Mouse (Mus musculus) kidney, postnatal 36 days (tissue): ENCODE data around the gene Gtf2ird1.
"Not testable (repeated sequence)": the region's sequence is repeated elsewhere in the genome, so short reads cannot be mapped to it uniquely, and the experiment has no call there.

Experiments used
- DNase-seq, 2 experiments: peaks; one replicate each; pipeline ENCODE4 v3.0.0; 2021 to 2022; ENCODE audit warnings: mixed read lengths in 2 of 2

The Gtf2ird1 gene

GRCm38 (mm10) chr5:134456503-134456962, at the start of gene Gtf2ird1:
Gtf2ird1 (minus strand) TSS chr5:134456716.
- peak; percentile 86 to 88 for DNase-seq

GRCm38 (mm10) chr5:134505810-134506292, 49.3 kb upstream of the Gtf2ird1 start:
- no peak for DNase-seq

GRCm38 (mm10) chr5:134502591-134502990, 46.1 kb upstream of the Gtf2ird1 start:
- no peak for DNase-seq

- DNase-seq = peak in 1 of 2 experiments; percentile 49
These were observed 44.9 kb upstream of the Gtf2ird1 start for GRCm38 (mm10) chr5:134501453-134501852.

- no peak for DNase-seq
These were observed 44.2 kb upstream of the Gtf2ird1 start for GRCm38 (mm10) chr5:134500681-134501080.

DNA sequence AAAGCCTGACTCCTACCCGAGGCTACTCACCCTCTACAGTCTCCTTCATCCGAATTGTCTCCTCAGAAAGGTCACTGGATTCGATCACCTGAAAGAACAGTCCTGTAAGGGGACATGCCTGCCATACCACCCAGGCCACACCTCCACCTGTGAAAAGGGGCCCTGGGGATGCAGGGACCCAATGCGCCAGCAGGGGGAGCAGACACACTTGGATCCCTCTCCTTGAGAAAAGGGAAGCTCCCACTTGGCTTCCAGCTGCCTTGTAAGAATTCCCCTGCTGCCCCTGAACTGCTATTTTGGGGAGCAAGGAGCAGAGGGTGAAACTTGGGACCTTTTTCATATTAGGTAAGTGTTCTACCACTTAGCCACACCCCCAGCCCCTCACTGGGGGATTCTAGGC, 43.5 kb upstream of the Gtf2ird1 start:
- peak; percentile 60 to 82 for DNase-seq

DNA sequence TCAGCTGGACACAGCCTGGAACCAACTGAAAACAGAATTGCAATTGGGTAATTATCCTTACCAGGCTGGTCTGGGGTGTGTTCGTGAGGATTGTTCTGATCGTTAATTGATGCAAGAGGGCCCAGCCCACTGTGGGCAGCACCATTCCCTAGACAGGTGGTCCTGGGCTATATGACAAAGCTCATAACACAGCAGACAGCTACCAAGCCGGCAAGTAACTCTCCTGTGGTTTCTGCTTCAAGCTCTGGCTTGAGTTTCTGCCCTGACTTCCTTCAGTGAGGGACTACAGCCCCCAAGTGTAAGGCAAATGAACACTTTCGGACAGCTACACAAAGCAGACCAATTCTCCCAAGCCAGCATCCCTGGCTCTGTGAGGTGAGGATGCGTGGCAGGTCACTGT, 40.5 kb upstream of the Gtf2ird1 start:
- DNase-seq = no peak

DNA sequence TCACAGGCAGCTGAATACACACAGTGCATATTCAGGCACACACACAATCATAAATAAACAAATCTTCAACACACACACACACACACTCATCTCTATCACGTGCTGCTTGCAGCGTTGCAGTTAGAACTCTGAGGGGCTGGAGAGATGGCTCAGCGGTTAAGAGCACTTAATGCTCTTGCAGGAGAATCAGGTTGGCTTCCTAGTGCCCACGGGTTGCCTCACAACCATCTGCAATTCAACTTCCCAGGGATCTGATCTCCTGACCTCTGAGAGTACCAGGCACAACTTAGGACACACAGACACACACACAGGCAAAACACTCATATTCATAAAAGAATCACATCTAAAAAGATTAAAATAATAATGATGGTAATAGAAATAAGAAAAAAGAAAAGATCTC, 39.3 kb upstream of the Gtf2ird1 start:
- no peak for DNase-seq

DNA sequence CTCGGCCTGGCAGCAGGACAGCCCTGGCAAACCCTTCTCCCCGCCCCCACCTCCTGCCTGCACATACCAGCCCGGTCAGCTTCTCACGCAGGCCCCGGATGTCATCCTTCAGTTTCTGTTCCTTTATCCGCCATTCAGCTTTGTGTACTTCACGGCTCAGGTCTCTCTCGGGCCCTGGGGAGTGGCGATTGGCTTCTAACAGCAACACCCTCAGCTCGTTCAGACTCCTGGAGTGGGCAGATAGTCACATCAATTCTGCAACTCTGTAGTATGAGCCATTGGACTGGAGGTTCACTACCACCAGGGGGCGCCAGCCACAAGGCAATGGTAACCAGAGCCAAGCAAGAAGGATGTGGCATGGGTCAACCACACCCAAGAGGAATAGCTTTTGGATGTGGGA, 37.6 kb upstream of the Gtf2ird1 start:
- DNase-seq = peak; percentile 89 to 97

- DNase-seq = no peak
These were observed 36.4 kb upstream of the Gtf2ird1 start for GRCm38 (mm10) chr5:134492956-134493355.

DNA sequence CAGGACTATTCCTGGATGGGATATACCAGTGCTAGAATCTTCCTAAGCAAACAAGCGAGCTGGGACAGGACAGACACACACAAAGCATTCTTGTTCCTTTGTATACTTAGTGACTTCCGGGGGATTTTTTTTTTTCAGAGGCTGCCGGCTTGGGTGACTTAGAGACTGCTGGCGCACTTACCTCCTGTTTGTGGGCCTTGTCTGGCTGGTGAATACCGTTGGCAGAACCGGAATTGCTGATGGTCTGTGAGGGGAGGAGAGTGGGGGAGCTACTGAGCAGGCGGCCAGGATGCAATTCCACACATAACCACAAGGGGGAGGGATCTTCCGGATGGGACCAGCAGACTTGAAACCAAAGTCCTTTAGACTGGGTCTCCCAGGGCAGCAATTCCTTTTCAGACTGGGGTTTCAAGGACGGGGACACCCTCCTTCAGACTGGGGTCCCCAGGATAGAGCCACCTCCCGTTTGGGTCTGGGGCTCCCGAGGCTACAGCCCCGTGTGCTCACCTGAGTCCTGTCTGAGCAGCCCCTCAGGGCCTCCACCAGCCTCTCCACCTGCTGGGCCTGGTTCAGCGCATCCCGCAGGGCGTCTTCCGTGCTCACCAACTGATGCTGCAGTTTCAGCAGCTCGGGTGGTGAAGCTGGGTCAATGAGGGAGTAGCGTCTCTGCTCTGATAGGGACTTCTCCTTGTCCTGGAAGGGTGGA, 35.3 kb upstream of the Gtf2ird1 start:
- DNase-seq = peak; percentile 86 to 90

DNA sequence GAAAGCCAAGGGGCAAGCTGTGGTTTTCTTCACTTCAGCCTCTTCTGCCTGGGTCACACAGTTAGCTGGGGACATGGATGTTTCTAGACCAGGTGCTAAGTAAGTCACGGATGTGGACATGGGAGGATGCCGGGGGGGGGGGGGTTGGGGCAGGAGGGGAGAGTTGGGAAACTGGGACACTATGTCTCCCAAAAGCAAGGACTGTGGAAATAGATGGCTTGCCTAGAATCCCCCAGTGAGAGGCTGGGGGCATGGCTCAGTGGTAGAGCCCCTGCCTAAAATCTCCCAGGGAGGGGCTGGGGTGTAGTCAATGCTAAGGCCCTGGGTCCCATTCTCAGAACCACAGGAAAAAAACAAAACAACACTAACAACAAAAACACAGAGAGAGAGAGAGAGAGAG, 34.7 kb upstream of the Gtf2ird1 start:
- DNase-seq = no peak

DNA sequence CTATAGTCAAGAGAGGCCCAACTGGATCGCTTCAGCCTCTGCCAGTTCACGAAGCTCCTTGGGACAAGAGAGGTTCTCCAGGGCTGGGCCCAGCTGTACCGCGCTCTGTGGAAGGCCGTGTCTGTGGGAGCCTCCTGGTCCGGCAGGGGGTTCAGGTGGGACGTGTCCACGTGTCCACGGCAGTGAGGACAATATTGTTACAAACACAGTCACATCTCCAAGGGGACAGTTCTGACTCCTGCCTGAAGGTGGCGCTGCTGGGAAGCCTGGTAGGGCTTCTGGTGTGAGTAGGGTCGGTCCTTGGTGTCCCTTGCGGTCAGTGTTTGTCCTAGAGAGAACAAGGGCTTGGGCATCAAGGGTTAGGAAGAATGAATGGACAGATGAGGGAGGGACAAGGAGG, 33.9 kb upstream of the Gtf2ird1 start:
- peak in 1 of 2 experiments; percentile 63 for DNase-seq

DNA sequence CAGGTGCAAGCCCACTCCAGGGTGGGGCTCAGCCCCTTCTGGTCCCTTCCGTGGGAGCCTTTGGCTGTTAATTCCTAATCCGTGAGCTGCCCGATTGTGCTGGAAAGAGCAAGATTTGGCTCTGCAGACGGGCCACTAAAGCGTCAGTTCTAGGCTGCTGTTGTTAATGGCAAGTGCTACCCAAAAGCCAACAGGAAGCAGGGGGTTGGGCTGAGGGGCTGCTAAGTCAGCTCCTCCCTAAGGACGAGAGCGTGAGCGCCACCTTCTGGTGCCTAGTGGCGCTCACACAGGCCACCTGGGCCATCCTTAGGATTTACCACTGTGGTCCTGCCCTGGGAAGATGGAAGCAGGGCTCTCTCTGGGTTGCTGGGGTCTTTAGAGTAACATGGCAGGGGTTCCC, 33.1 kb upstream of the Gtf2ird1 start:
- DNase-seq = peak in 1 of 2 experiments; percentile 66

- no peak for DNase-seq
These were observed 32.1 kb upstream of the Gtf2ird1 start for GRCm38 (mm10) chr5:134488596-134488995.

DNA sequence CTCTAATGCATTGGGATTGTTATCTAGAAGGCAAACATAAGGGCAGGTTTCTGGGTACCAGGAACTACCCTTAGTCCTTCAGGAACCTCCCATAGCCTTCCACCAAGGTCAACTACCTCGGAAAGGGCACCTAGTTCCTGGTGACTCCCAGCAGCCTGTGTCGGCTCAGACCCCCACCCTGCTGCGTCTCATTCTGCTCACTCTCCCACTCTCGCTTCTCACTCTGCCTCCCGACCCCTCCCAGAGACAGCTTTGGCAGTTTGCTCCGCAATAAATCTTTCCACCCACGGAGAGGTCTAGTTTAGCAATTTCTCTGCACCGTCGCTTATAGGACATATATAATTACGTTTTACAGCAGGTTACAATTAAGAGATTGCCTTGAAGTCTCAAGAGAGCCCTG, 31.5 kb upstream of the Gtf2ird1 start:
- DNase-seq = no peak

DNA sequence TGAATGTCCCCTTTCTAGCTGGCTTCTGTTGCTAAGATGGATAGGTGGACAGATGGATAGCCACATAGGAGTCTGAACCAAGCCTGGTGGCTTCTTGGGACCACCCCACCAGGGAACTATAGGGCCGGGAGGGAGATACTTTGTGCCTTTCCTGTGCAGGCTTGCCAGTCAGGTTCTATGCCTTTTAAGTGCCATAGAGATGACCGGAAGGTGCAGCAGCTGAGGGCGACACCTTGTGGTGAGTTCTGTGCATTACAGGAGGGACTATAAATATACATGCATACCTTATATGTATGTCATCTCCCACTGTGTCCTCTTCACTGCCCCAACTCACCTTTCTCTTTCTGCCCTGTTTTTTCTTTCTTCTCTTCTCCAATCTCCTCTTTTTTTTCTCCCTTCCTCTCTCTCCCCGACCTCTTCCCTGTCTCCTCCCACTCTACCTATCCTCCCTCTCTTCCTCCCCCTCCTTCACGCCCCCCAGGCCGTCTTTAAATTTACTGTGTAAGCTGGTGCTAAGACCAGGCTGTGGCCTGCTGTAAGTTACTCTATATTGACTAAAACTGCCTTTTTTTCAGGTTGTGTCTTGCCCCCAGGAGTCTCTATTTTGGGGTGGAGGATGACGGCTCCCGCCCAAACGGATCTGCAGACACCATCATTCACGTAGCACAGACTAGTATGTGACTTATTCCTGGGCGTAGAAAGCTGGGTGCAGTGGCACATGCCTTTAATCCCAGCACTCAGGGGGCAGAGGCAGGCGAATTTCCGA, 29.6 kb upstream of the Gtf2ird1 start:
- peak; percentile 56 to 83 for DNase-seq

- peak in 1 of 2 experiments; percentile 40 for DNase-seq
These were observed 28.7 kb upstream of the Gtf2ird1 start for GRCm38 (mm10) chr5:134485183-134485730.

DNA sequence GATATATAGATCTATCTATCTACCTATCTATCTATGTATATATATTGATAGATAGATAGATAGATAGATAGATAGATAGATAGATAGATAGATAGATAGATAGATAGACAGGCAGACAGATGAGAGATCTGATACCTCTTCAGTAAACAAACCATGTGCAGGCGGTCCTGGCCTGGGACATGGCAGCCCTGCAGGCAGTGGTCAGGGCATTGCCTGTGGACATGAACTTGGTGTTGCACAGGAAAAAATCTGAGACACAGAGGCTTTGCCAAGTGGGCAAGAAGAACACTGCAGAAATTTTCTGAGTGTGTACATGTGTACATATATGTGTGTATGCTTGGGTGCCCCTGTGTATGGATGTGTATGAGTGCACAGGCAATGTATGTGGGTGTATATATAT, 26.8 kb upstream of the Gtf2ird1 start:
- DNase-seq = no peak

GRCm38 (mm10) chr5:134482331-134482730, 25.8 kb upstream of the Gtf2ird1 start:
- no peak for DNase-seq

GRCm38 (mm10) chr5:134478886-134479285, 22.4 kb upstream of the Gtf2ird1 start:
- DNase-seq = not testable (repeated sequence)

DNA sequence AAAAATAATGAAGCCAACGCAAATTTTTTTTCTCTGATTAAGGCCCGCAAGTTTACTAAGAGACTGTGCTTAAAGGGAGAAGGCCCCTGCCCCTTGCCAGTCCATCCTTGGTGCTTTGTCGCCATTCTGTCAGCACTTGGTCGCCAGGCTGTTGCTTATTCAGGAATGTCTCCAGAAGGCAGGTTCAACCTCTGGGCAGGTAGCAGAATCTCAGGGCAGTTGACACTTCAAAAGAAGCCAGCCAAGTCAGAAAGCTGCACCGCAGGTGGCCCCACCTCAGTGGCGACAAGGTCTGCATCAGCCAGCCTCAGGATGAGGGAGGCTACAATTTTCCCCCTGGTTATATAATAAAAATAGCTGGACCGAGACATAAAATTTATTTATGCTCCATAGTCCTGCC, 19.2 kb upstream of the Gtf2ird1 start:
- DNase-seq = not testable (repeated sequence)

- peak in 1 of 2 experiments; percentile 37 for DNase-seq
These were observed 18.6 kb upstream of the Gtf2ird1 start for GRCm38 (mm10) chr5:134475006-134475605.
